Mouse (Mus musculus) CD8-positive naive resting alpha-beta T cell, adult 2 months (primary cell): ENCODE data around the gene Scaf1.

ENCODE experiments used
- DNase-seq, 2 experiments: peaks; one replicate each; pipeline ENCODE4 v3.0.0; 2022; ENCODE audit warnings: low read depth in 2 of 2, low spot score in 2 of 2

Scaf1 gene

GRCm38 (mm10) chr7:45015344-45015956 is 713 bp downstream of the Scaf1 start:
- peak in 1 of 2 experiments; percentile 10 for DNase-seq

GRCm38 (mm10) chr7:45014096-45014451 is 2.1 kb downstream of the Scaf1 start:
- DNase-seq, result no peak

GRCm38 (mm10) chr7:45013366-45014095 is 2.6 kb downstream of the Scaf1 start:
- no peak for DNase-seq

- DNase-seq, result no peak
Observed at GRCm38 (mm10) chr7:45012824-45013223, 3.3 kb downstream of the Scaf1 start.

- no peak for DNase-seq
Observed at GRCm38 (mm10) chr7:45012011-45012410, 4.2 kb downstream of the Scaf1 start.

- DNase-seq, result no peak
Observed at GRCm38 (mm10) chr7:45008411-45008810, 7.8 kb downstream of the Scaf1 start.

GRCm38 (mm10) chr7:45007846-45008245 is 8.3 kb downstream of the Scaf1 start:
- no peak for DNase-seq

- DNase-seq, result no peak
Observed at GRCm38 (mm10) chr7:45007141-45007540, 9.0 kb downstream of the Scaf1 start.

GRCm38 (mm10) chr7:45006503-45006902 is 9.7 kb downstream of the Scaf1 start:
- no peak for DNase-seq

GRCm38 (mm10) chr7:45005321-45005992 is 10.7 kb downstream of the Scaf1 start:
- DNase-seq, result no peak

GRCm38 (mm10) chr7:45004546-45004945 is 11.6 kb downstream of the Scaf1 start:
- no peak for DNase-seq

- no peak for DNase-seq
Observed at GRCm38 (mm10) chr7:45002440-45002839, 13.7 kb downstream of the Scaf1 start.

- DNase-seq, result no peak
Observed at GRCm38 (mm10) chr7:45000539-45001114, 15.5 kb downstream of the Scaf1 start.

- no peak for DNase-seq
Observed at GRCm38 (mm10) chr7:44999753-45000152, 16.4 kb downstream of the Scaf1 start.

GRCm38 (mm10) chr7:44998501-44998955 is 17.6 kb downstream of the Scaf1 start, which contains the start of gene Bcl2l12:
Gene Bcl2l12 (minus strand): TSS chr7:44998712.
- DNase-seq, result no peak

GRCm38 (mm10) chr7:44997940-44998428 is 18.2 kb downstream of the Scaf1 start:
- DNase-seq, result no peak

GRCm38 (mm10) chr7:44997231-44997939 is 18.8 kb downstream of the Scaf1 start, which contains the start of gene Irf3:
Gene Irf3 (plus strand): TSS chr7:44997648.
- peak; percentile 95 to 99 for DNase-seq

GRCm38 (mm10) chr7:44996672-44997071 is 19.5 kb downstream of the Scaf1 start:
- no peak for DNase-seq

- no peak for DNase-seq
Observed at GRCm38 (mm10) chr7:44986879-44987718, 29.1 kb downstream of the Scaf1 start.
